Mouse (Mus musculus): ENCODE measurements around the gene Dolpp1.

DNA sequence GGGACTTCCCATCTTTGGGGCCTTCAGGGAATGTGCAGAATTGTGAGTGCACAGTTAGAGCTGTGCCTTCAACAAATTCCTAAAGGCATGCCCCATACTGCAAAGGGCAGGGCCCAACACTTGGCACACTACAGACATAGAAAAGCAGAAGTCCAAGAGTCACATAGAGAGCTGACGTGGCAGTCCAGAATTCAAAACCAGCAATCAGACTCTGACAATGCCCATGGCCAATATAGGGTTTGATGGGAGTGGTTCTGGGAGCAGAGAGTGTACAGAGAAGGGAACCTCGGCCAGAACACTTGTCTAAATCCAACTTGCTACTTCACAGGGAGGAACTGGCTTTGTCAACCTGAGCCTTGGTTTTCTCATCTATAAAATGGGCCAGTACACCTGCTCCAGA, 15.2 kb downstream of the Dolpp1 start:
- TF ChIP-seq CTCF (conservative IDR thresholded peaks at IDR 0.05 in 1 of 2, IDR thresholded peaks at IDR 0.05 in 1 of 2; ENCODE audit: low read depth in 2 of 2, low read length in 2 of 2) (no peak), NRF1 (IDR thresholded peaks at IDR 0.05; ENCODE audit: low read depth, low read length) (no peak), SIN3A (IDR thresholded peaks at IDR 0.05; ENCODE audit: low read length) (no peak), EP300 (IDR thresholded peaks at IDR 0.05; ENCODE audit: low read length) (no peak), E2F4 (IDR thresholded peaks at IDR 0.05; ENCODE audit: insufficient replicate concordance, low read depth, low read length) (no peak), POLR2A (IDR thresholded peaks at IDR 0.05; ENCODE audit: low read depth, low read length) (no peak), ZMIZ1 (IDR thresholded peaks at IDR 0.05; ENCODE audit: low read depth, low read length) (no peak)
